Mouse (Mus musculus) adrenal gland, postnatal 14 days (tissue): Measurements from ENCODE around the gene Csf2rb2. TPM values are rescaled to one million over a fixed set of nuclear protein-coding genes. Genes with fewer than 3 reads are reported as not detected.
"Not testable (repeated sequence)": the region's sequence is repeated elsewhere in the genome, so short reads cannot be mapped to it uniquely, and the experiment has no call there.

ENCODE experiments used
- DNase-seq: peaks from one replicate; pipeline ENCODE4 v3.0.0; 2021; ENCODE audit warnings: mixed read lengths
- total RNA-seq: library from RNA; stranded (reverse); gene quantifications from 2 replicates; pipeline ENCODE4 v1.2.3, GENCODE M21; 2021

Csf2rb2 gene
- total RNA-seq, 1 experiment from 2014 or later = 0.59 TPM

- not testable (repeated sequence) for DNase-seq
These were observed 13.0 kb upstream of the Csf2rb2 start for GRCm38 (mm10) chr15:78318338-78319171.

GRCm38 (mm10) chr15:78313659-78314058 lies 8.1 kb upstream of the Csf2rb2 start:
- DNase-seq = not testable (repeated sequence)

- DNase-seq = not testable (repeated sequence)
These were observed 7.1 kb upstream of the Csf2rb2 start for GRCm38 (mm10) chr15:78312421-78313233.

- no peak for DNase-seq
These were observed 5.5 kb upstream of the Csf2rb2 start for GRCm38 (mm10) chr15:78310971-78311370.

GRCm38 (mm10) chr15:78309865-78310264 lies 4.3 kb upstream of the Csf2rb2 start:
- DNase-seq = no peak

GRCm38 (mm10) chr15:78303665-78304233 lies 1.8 kb downstream of the Csf2rb2 start:
- no peak for DNase-seq

- DNase-seq = no peak
These were observed 2.8 kb downstream of the Csf2rb2 start for GRCm38 (mm10) chr15:78302718-78303117.

GRCm38 (mm10) chr15:78300773-78301172 lies 4.7 kb downstream of the Csf2rb2 start:
- DNase-seq = peak; percentile 44

- no peak for DNase-seq
These were observed 5.9 kb downstream of the Csf2rb2 start for GRCm38 (mm10) chr15:78299641-78300040.

GRCm38 (mm10) chr15:78298558-78298957 lies 7.0 kb downstream of the Csf2rb2 start:
- no peak for DNase-seq

- peak; percentile 37 for DNase-seq
These were observed 11.8 kb downstream of the Csf2rb2 start for GRCm38 (mm10) chr15:78293716-78294115.

- not testable (repeated sequence) for DNase-seq
These were observed 12.3 kb downstream of the Csf2rb2 start for GRCm38 (mm10) chr15:78293228-78293627.

GRCm38 (mm10) chr15:78289775-78290174 lies 15.7 kb downstream of the Csf2rb2 start:
- DNase-seq = not testable (repeated sequence)

GRCm38 (mm10) chr15:78287941-78288340 lies 17.6 kb downstream of the Csf2rb2 start:
- no peak for DNase-seq

GRCm38 (mm10) chr15:78278308-78278707 lies 27.2 kb downstream of the Csf2rb2 start:
- no peak for DNase-seq

- no peak for DNase-seq
These were observed 34.3 kb downstream of the Csf2rb2 start for GRCm38 (mm10) chr15:78271208-78271607.

GRCm38 (mm10) chr15:78267865-78268264 lies 37.7 kb downstream of the Csf2rb2 start:
- DNase-seq = no peak

GRCm38 (mm10) chr15:78267441-78267840 lies 38.1 kb downstream of the Csf2rb2 start:
- no peak for DNase-seq

- no peak for DNase-seq
These were observed 42.2 kb downstream of the Csf2rb2 start for GRCm38 (mm10) chr15:78263286-78263685.

- no peak for DNase-seq
These were observed 44.7 kb downstream of the Csf2rb2 start for GRCm38 (mm10) chr15:78260668-78261333.

GRCm38 (mm10) chr15:78258246-78258865 lies 47.2 kb downstream of the Csf2rb2 start:
- peak; percentile 58 for DNase-seq
